Mouse (Mus musculus) liver, postnatal 0 days (tissue): ENCODE measurements around the gene Map3k6. TPM values are rescaled to one million over a fixed set of nuclear protein-coding genes. Genes with fewer than 3 reads are reported as not detected.

ENCODE experiments used
- ATAC-seq: fragments of 200-750 bp; cut with Nextera tagmentation; 2 replicates; pipeline ENCODE4 v1.8.0; 2017; ENCODE audit warnings: mild to moderate bottlenecking, moderate library complexity
- DNase-seq: peaks from one replicate; pipeline ENCODE4 v3.0.0-alpha.2; 2016
- H3K27ac ChIP-seq: fragments of 300-500 bp; sonication (generic); 2 replicates; pipeline ENCODE4 v1.5.1; 2014; ENCODE audit warnings: antibody characterized with exemption, moderate library complexity, mild to moderate bottlenecking, low read depth
- H3K27me3 ChIP-seq: fragments of 300-500 bp; sonication (generic); 2 replicates; pipeline ENCODE4 v1.6.1; 2014; ENCODE audit warnings: low read length, control low read depth, mixed read lengths; ENCODE audit not compliant: insufficient read depth
- H3K36me3 ChIP-seq: fragments of 300-500 bp; sonication (generic); replicated peaks from 2 replicates; pipeline ENCODE4 v1.6.1; 2014; ENCODE audit warnings: mild to moderate bottlenecking, control low read depth, low read length, moderate library complexity, mixed read lengths; ENCODE audit not compliant: insufficient read depth
- H3K4me1 ChIP-seq: fragments of 300-500 bp; sonication (generic); 2 replicates; pipeline ENCODE4 v1.6.1; 2014; ENCODE audit warnings: antibody characterized with exemption, mild to moderate bottlenecking, control low read depth; ENCODE audit not compliant: insufficient read depth
- H3K4me2 ChIP-seq: fragments of 300-500 bp; sonication (generic); 2 replicates; pipeline ENCODE4 v1.6.1; 2014; ENCODE audit warnings: low read depth, mild to moderate bottlenecking, low read length, moderate library complexity, mixed read lengths
- H3K4me3 ChIP-seq: fragments of 300-500 bp; sonication (generic); 2 replicates; pipeline ENCODE4 v1.5.1; 2014; ENCODE audit warnings: low read depth, low read length
- H3K9ac ChIP-seq: fragments of 300-500 bp; sonication (generic); replicated peaks from 2 replicates; pipeline ENCODE4 v1.6.1; 2014; ENCODE audit warnings: mild to moderate bottlenecking, moderate library complexity
- H3K9me3 ChIP-seq: fragments of 300-500 bp; sonication (generic); 2 replicates; pipeline ENCODE4 v1.6.1; 2016; ENCODE audit warnings: mild to moderate bottlenecking, control low read depth, low read length, mixed read lengths
- CTCF ChIP-seq: sonication (generic); IDR thresholded peaks from 2 replicates; pipeline ENCODE4 v1.5.1; 2016; ENCODE audit warnings: antibody characterized with exemption, low read depth
- EP300 ChIP-seq: IDR thresholded peaks from 2 replicates; pipeline ENCODE4 v1.6.1; 2016; ENCODE audit warnings: antibody characterized with exemption, low read depth, mild to moderate bottlenecking
- WGBS: fragments of 180-500 bp; shearing (Covaris S2); extraction: QIAGEN DNeasy Blood & Tissue Kit; methylation state at CpG from one replicate; pipeline ENCODE4 v1.1.7; 2014; ENCODE audit not compliant: insufficient replicate concordance; 5-methylcytosine and 5-hydroxymethylcytosine counted together
- polyA plus RNA-seq: library from polyadenylated mRNA; unstranded; fragments of >200 nt; fragmentation: Nextera tagmentation; extraction: Ambion mirVana; gene quantifications from 2 replicates; pipeline ENCODE4 v1.2.1, GENCODE M21; 2015

Map3k6 gene
- polyA plus RNA-seq, 1 experiment from 2014 or later = 1.3 TPM

DNA sequence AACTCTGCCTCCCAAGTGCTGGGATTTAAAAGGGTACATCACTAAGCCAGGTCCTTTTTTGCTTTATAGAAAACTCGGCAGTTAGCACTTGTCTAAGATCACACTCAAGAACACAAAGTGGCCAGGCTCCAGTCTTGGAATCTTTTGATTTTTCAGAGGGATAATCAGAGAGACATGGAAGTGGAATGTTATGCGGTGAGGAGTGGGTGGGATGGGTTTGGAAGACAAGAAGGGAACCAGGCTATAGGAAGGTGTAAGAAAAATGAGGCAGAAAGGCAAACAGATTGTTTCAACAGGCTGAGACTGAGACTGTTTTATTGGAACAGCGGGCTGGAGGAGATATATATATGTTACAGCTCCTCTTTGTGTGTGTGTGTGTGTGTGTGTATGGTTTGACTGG lies 37.9 kb downstream of the Map3k6 start:
- 82% methylated on average over 3 of the region's 3 CpGs for WGBS
- peak overlapping the region; percentile 76; the same call in 1 of the 2 replicates for H3K4me3 ChIP-seq

DNA sequence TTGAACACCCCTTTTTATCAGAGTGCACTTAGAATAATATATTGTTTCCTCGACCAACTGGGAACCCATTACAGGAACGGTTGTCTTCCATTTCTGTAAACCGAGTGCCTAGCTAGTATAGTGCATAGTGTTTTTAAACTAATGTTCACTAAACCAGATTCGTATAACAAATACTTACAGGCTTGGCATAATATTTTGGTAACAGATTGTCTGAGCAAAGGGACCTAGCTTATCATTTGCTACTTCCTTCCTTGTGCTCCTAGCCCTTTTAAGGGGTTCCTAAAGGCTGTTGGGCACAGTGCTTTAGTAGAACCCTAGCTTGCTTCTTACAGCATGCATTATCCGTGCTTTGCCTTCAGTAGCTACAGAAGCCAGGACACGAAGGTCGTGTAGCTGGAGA lies 40.9 kb downstream of the Map3k6 start:
- H3K27me3 ChIP-seq = no peaks in the 10 kb centered on the region
- H3K4me2 ChIP-seq = no peak overlapping the region
- no peak for TF ChIP-seq EP300
- no peak for TF ChIP-seq CTCF
- DNase-seq (no peak), ATAC-seq (no peak)
- 31% methylated on average over 7 of the region's 7 CpGs for WGBS
- H3K9me3 ChIP-seq = no peaks in the 10 kb centered on the region
- H3K4me1 ChIP-seq = peaks cover 35% of the 10 kb centered on the region
- H3K9ac ChIP-seq = no peak overlapping the region
- H3K36me3 ChIP-seq = no peaks in the 10 kb centered on the region
- H3K4me3 ChIP-seq = no peak overlapping the region
- H3K27ac ChIP-seq = no peak overlapping the region

More for the DNA sequence above, 37.9 kb downstream of the Map3k6 start:
- Histone ChIP-seq H3K27ac (peak overlapping the region; percentile 85), H3K4me1 (peaks cover 21% of the 10 kb centered on the region), H3K9ac (no peak overlapping the region), H3K27me3 (no peaks in the 10 kb centered on the region), H3K4me2 (peak overlapping the region; percentile 79; the same call in 1 of the 2 replicates), H3K9me3 (no peaks in the 10 kb centered on the region), H3K36me3 (peaks cover 11% of the 10 kb centered on the region)
- no peak for DNase-seq
- TF ChIP-seq EP300 (no peak), CTCF (no peak)
- ATAC-seq = no peak

DNA sequence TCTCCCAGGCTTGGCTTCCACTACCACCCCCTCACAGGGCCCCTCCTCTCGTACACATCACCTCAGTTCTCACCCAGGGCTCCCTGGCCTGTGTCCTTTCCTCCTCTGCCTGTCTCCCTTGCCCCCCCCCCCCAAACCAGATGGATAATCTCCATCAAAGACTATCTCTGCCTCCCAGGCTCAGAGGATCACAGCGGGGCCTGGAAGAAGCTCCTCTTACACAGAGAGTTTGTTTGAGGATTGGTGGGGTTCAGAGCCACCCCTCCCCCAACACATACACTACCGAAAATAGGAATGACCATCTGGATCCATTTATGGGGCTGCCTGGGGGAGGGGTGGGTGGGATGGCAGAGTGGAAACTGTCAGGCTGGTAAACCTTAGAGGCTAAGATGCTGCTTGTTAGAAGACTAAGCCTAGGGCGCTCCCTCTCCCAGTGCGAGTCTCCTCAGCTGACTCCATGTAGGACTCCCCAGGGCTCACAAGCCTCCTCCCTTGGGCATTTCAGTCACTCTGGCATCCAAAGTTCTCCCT lies 41.4 kb downstream of the Map3k6 start:
- 48% methylated on average over 5 of the region's 5 CpGs for WGBS
- Histone ChIP-seq H3K4me1 (peaks cover 34% of the 10 kb centered on the region), H3K9ac (no peak overlapping the region), H3K9me3 (no peaks in the 10 kb centered on the region), H3K4me3 (no peak overlapping the region), H3K36me3 (no peaks in the 10 kb centered on the region), H3K27ac (no peak overlapping the region), H3K4me2 (no peak overlapping the region), H3K27me3 (no peaks in the 10 kb centered on the region)
- DNase-seq (no peak), ATAC-seq (no peak)
- TF ChIP-seq EP300 (no peak), CTCF (no peak)

DNA sequence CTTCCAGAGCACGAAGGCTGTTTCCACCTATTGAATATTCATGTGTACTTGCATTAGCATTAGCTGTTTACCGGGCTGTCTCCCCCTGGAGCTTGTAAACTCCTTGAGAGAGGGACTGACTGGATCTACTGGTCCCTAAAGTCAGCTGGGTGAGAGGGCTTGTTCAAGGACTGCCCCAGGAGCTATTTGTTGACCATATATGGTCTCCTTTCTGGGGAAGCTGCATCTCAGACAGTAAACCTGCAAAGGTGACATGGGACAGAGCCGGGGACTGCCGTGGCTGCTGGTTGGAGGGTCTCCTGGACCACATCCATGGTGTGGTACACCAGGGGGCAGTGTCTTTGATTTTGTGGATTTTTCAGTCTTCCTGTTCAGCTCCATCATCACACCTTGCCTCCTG lies 42.0 kb downstream of the Map3k6 start:
- Histone ChIP-seq H3K9ac (no peak overlapping the region), H3K4me2 (no peak overlapping the region), H3K27ac (no peak overlapping the region), H3K36me3 (no peaks in the 10 kb centered on the region), H3K4me3 (no peak overlapping the region), H3K27me3 (no peaks in the 10 kb centered on the region), H3K9me3 (no peaks in the 10 kb centered on the region), H3K4me1 (peaks cover 38% of the 10 kb centered on the region)
- TF ChIP-seq EP300 (no peak), CTCF (0 out of 2 replicates have a peak, but pooled peaks have one; percentile 1)
- 63% methylated on average over 4 of the region's 4 CpGs for WGBS
- ATAC-seq (no peak), DNase-seq (no peak)

DNA sequence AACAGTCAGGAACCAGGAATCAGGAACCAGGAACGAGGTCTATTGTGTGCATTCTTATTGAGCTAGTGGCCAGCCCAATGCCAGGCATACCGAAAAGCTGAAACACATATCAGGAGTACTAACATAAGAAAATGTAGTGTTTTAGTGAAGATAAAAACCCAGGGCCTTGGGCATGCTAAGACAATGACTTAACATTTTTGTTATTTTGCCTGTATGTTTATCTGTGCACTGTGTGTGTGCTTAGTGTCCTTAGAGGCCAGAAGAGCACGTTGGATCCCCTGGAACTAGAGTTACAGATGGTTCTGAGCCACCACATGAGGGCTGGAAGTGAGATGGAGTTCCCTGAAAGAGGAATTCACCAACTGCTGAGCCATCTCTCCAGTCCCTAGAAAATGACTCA lies 44.7 kb downstream of the Map3k6 start:
- Histone ChIP-seq H3K36me3 (no peaks in the 10 kb centered on the region), H3K4me3 (no peak overlapping the region), H3K4me2 (peak overlapping the region; percentile 42), H3K4me1 (peaks cover 32% of the 10 kb centered on the region), H3K27ac (peak overlapping the region; percentile 30), H3K27me3 (no peaks in the 10 kb centered on the region), H3K9me3 (no peaks in the 10 kb centered on the region), H3K9ac (peak overlapping the region; percentile 30; the same call in 1 of the 2 replicates)
- ATAC-seq (peak; percentile 67), DNase-seq (no peak)
- 43% methylated on average over 3 of the region's 3 CpGs for WGBS
- TF ChIP-seq EP300 (peak; percentile 59), CTCF (no peak)

DNA sequence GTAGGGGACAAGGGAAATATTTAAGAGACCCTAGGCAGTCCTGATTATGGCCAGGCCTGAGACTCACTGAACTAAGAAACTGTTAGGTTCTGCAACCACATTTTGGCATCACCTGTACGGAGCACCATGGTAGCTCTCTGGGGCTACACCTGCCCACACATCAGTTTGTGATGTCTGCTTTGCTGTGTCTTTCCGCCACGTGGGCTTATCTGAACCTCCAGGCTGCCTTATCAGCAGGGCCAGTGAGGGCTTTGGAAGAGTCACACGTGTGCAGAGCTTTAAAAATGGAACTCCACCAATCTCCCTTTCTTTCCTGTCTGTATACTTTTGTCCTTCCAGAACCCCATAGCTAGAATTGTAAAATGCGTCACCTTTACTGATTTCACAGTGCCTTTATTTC lies 45.3 kb downstream of the Map3k6 start:
- TF ChIP-seq CTCF = no peak
- peak; percentile 96 for TF ChIP-seq EP300
- Histone ChIP-seq H3K4me2 (peak overlapping the region; percentile 34), H3K4me1 (peaks cover 32% of the 10 kb centered on the region), H3K9ac (no peak overlapping the region), H3K4me3 (no peak overlapping the region), H3K36me3 (no peaks in the 10 kb centered on the region), H3K9me3 (no peaks in the 10 kb centered on the region), H3K27me3 (no peaks in the 10 kb centered on the region), H3K27ac (peak overlapping the region; percentile 30)
- peak; percentile 84 for DNase-seq
- peak; percentile 88 for ATAC-seq
- WGBS = 36% methylated on average over 5 of the region's 5 CpGs
